Mouse (Mus musculus): ENCODE data around the gene Zfp366.

- TF ChIP-seq CTCF (conservative IDR thresholded peaks at IDR 0.05; ENCODE audit: insufficient read depth, insufficient read length, low read depth, low read length) (no peak), POLR2A (IDR thresholded peaks at IDR 0.05; ENCODE audit: low read depth, low read length) (no peak)
Observed at GRCm38 (mm10) chr13:99245916-99246460, 61.4 kb downstream of the Zfp366 start.

Data from kidney, adult 2 months (tissue).